Mouse (Mus musculus) neural tube, embryonic 14.5 days (tissue): ENCODE measurements at regions not wholly inside any gene's neighbourhood (a gene's known extent, or its start where the extent isn't known, plus 50 kb on each side); places are given as distances from the start of the nearest gene placed in this dataset.

Experiments used
- ATAC-seq: fragments of 200-750 bp; cut with Nextera tagmentation; 2 replicates; pipeline ENCODE4 v1.8.0; 2017; ENCODE audit warnings: low read depth, mild to moderate bottlenecking, moderate TSS enrichment, moderate library complexity
- H3K27ac ChIP-seq: fragments of 300-500 bp; sonication (generic); 2 replicates; pipeline ENCODE4 v1.5.1; 2014; ENCODE audit warnings: low read depth, mild to moderate bottlenecking, control low read depth, low read length, moderate library complexity, mixed read lengths
- H3K27me3 ChIP-seq: fragments of 300-500 bp; sonication (generic); 2 replicates; pipeline ENCODE4 v1.6.1; 2014; ENCODE audit warnings: low read length; ENCODE audit not compliant: control insufficient read depth, insufficient read depth
- H3K36me3 ChIP-seq: fragments of 300-500 bp; sonication (generic); 2 replicates; pipeline ENCODE4 v1.6.1; 2014; ENCODE audit warnings: low read length, mixed read lengths; ENCODE audit not compliant: control insufficient read depth, insufficient read depth
- H3K4me1 ChIP-seq: fragments of 300-500 bp; sonication (generic); 2 replicates; pipeline ENCODE4 v1.6.1; 2014; ENCODE audit warnings: low read length; ENCODE audit not compliant: control insufficient read depth, insufficient read depth
- H3K4me2 ChIP-seq: fragments of 300-500 bp; sonication (generic); 2 replicates; pipeline ENCODE4 v1.6.1; 2014; ENCODE audit warnings: mild to moderate bottlenecking, low read depth, low read length, control low read depth
- H3K4me3 ChIP-seq: fragments of 300-500 bp; sonication (generic); 2 replicates; pipeline ENCODE4 v1.5.1; 2014; ENCODE audit warnings: low read depth, low read length, control low read depth, mixed read lengths
- H3K9ac ChIP-seq: fragments of 300-500 bp; sonication (generic); replicated peaks from 2 replicates; pipeline ENCODE4 v1.6.1; 2014; ENCODE audit warnings: low read depth, mild to moderate bottlenecking, control low read depth, low read length, mixed read lengths
- H3K9me3 ChIP-seq: fragments of 300-500 bp; sonication (generic); 2 replicates; pipeline ENCODE4 v1.6.1; 2016; ENCODE audit warnings: low read length; ENCODE audit not compliant: control insufficient read depth
- WGBS: fragments of 180-500 bp; shearing (Covaris S2); extraction: QIAGEN DNeasy Blood & Tissue Kit; methylation state at CpG from one replicate; pipeline ENCODE4 v1.1.7; 2014; 5-methylcytosine and 5-hydroxymethylcytosine counted together

GRCm38 (mm10) chr5:49813335-49813734, 245.5 kb downstream of the Adgra3 start:
- peak; percentile 65; the same call in 1 of the 2 replicates for ATAC-seq
- H3K27me3 ChIP-seq = no peaks in the 10 kb centered on the region
- H3K4me1 ChIP-seq = no peaks in the 10 kb centered on the region; the same call in 1 of the 2 replicates
- H3K27ac ChIP-seq = no peak overlapping the region
- no peaks in the 10 kb centered on the region for H3K9me3 ChIP-seq
- no peak overlapping the region for H3K4me2 ChIP-seq
- WGBS = 26% methylated on average over 9 of the region's 9 CpGs
- H3K9ac ChIP-seq = no peak overlapping the region
- no peak overlapping the region for H3K4me3 ChIP-seq
- H3K36me3 ChIP-seq = no peaks in the 10 kb centered on the region

GRCm38 (mm10) chr5:49788494-49789160, 263.9 kb upstream of the Kcnip4 start:
- 87% methylated on average over 11 of the region's 11 CpGs for WGBS

GRCm38 (mm10) chr5:49783728-49784127, 259.0 kb upstream of the Kcnip4 start:
- 78% methylated on average over 3 of the region's 3 CpGs for WGBS

More at GRCm38 (mm10) chr5:49788494-49789160, 263.9 kb upstream of the Kcnip4 start:
- H3K9ac ChIP-seq = no peak overlapping the region
- no peaks in the 10 kb centered on the region for H3K4me1 ChIP-seq
- ATAC-seq = no peak
- no peaks in the 10 kb centered on the region for H3K9me3 ChIP-seq
- H3K4me2 ChIP-seq = no peak overlapping the region
- no peak overlapping the region for H3K4me3 ChIP-seq
- no peak overlapping the region for H3K27ac ChIP-seq
- no peaks in the 10 kb centered on the region for H3K36me3 ChIP-seq
- no peaks in the 10 kb centered on the region for H3K27me3 ChIP-seq

GRCm38 (mm10) chr5:49761054-49761453, 236.3 kb upstream of the Kcnip4 start:
- Histone ChIP-seq H3K4me2 (no peak overlapping the region), H3K36me3 (no peaks in the 10 kb centered on the region), H3K9ac (no peak overlapping the region)

More at GRCm38 (mm10) chr5:49783728-49784127, 259.0 kb upstream of the Kcnip4 start:
- Histone ChIP-seq H3K36me3 (no peaks in the 10 kb centered on the region), H3K4me1 (no peaks in the 10 kb centered on the region), H3K4me3 (no peak overlapping the region), H3K9me3 (no peaks in the 10 kb centered on the region), H3K27me3 (no peaks in the 10 kb centered on the region), H3K9ac (no peak overlapping the region), H3K27ac (no peak overlapping the region), H3K4me2 (no peak overlapping the region)
- ATAC-seq = no peak

GRCm38 (mm10) chr5:49755531-49755930, 230.8 kb upstream of the Kcnip4 start:
- no peaks in the 10 kb centered on the region for H3K9me3 ChIP-seq
- H3K4me2 ChIP-seq = no peak overlapping the region
- no peaks in the 10 kb centered on the region for H3K36me3 ChIP-seq
- no peak overlapping the region for H3K27ac ChIP-seq
- H3K27me3 ChIP-seq = no peaks in the 10 kb centered on the region
- H3K9ac ChIP-seq = no peak overlapping the region
- no peaks in the 10 kb centered on the region for H3K4me1 ChIP-seq
- WGBS = 95% methylated on average over 1 of the region's 1 CpGs
- ATAC-seq = no peak
- no peak overlapping the region for H3K4me3 ChIP-seq

More at GRCm38 (mm10) chr5:49761054-49761453, 236.3 kb upstream of the Kcnip4 start:
- WGBS = 80% methylated on average over 4 of the region's 4 CpGs
- Histone ChIP-seq H3K4me1 (no peaks in the 10 kb centered on the region), H3K9me3 (no peaks in the 10 kb centered on the region), H3K4me3 (no peak overlapping the region), H3K27ac (no peak overlapping the region), H3K27me3 (no peaks in the 10 kb centered on the region)
- no peak for ATAC-seq

GRCm38 (mm10) chr5:49712607-49713006, 187.9 kb upstream of the Kcnip4 start:
- H3K4me3 ChIP-seq = no peak overlapping the region
- no peak for ATAC-seq
- no peaks in the 10 kb centered on the region for H3K27me3 ChIP-seq
- no peaks in the 10 kb centered on the region for H3K4me1 ChIP-seq
- no peak overlapping the region for H3K27ac ChIP-seq
- H3K9me3 ChIP-seq = no peaks in the 10 kb centered on the region
- no peaks in the 10 kb centered on the region for H3K36me3 ChIP-seq
- no peak overlapping the region for H3K9ac ChIP-seq
- WGBS = 22% methylated on average over 1 of the region's 1 CpGs
- H3K4me2 ChIP-seq = no peak overlapping the region

GRCm38 (mm10) chr5:49682156-49682555, 157.4 kb upstream of the Kcnip4 start:
- Histone ChIP-seq H3K9me3 (no peaks in the 10 kb centered on the region), H3K36me3 (no peaks in the 10 kb centered on the region), H3K4me3 (no peak overlapping the region), H3K4me2 (no peak overlapping the region), H3K9ac (no peak overlapping the region), H3K4me1 (no peaks in the 10 kb centered on the region), H3K27me3 (no peaks in the 10 kb centered on the region), H3K27ac (no peak overlapping the region)
- 79% methylated on average over 4 of the region's 4 CpGs for WGBS
- ATAC-seq = no peak

GRCm38 (mm10) chr5:49681514-49681913, 156.8 kb upstream of the Kcnip4 start:
- no peak overlapping the region for H3K4me3 ChIP-seq
- no peaks in the 10 kb centered on the region for H3K36me3 ChIP-seq
- ATAC-seq = no peak
- H3K4me1 ChIP-seq = no peaks in the 10 kb centered on the region
- H3K27ac ChIP-seq = no peak overlapping the region
- no peaks in the 10 kb centered on the region for H3K27me3 ChIP-seq
- WGBS = 82% methylated on average over 2 of the region's 2 CpGs
- H3K9me3 ChIP-seq = no peaks in the 10 kb centered on the region
- H3K4me2 ChIP-seq = no peak overlapping the region
- H3K9ac ChIP-seq = no peak overlapping the region

- no peaks in the 10 kb centered on the region for H3K36me3 ChIP-seq
- WGBS = 75% methylated on average over 2 of the region's 2 CpGs
- no peak for ATAC-seq
- H3K4me2 ChIP-seq = no peak overlapping the region
- H3K27me3 ChIP-seq = no peaks in the 10 kb centered on the region
- no peak overlapping the region for H3K27ac ChIP-seq
- H3K4me1 ChIP-seq = no peaks in the 10 kb centered on the region
- no peak overlapping the region for H3K4me3 ChIP-seq
- H3K9me3 ChIP-seq = no peaks in the 10 kb centered on the region
- no peak overlapping the region for H3K9ac ChIP-seq
Observed at GRCm38 (mm10) chr5:49675885-49676284, 151.2 kb upstream of the Kcnip4 start.
